Mouse (Mus musculus) CH12.LX (cell line): Measurements from ENCODE around the gene Krt82. TPM values are rescaled to one million over a fixed set of nuclear protein-coding genes. Genes with fewer than 3 reads are reported as not detected.

ENCODE experiments used
- DNase-seq: peaks from one replicate; pipeline ENCODE4 v3.0.0-alpha.2; 2013; ENCODE audit errors: extremely low read depth
- H3K27ac ChIP-seq: 2 replicates; pipeline ENCODE4 v1.5.1; 2012; ENCODE audit warnings: low read depth, mild to moderate bottlenecking, control low read depth, moderate library complexity; ENCODE audit not compliant: insufficient read depth
- H3K27me3 ChIP-seq: replicated peaks from 2 replicates; pipeline ENCODE3; 2012; ENCODE audit warnings: inconsistent platforms
- H3K36me3 ChIP-seq, 2 experiments: replicated peaks in 1 of 2; 2 replicates each; pipeline versions ENCODE3 to v1.6.1; 2012; ENCODE audit warnings: inconsistent platforms in 1 of 2, low read length in 1 of 2, mild to moderate bottlenecking in 1 of 2, mixed read lengths in 1 of 2, moderate library complexity in 1 of 2; ENCODE audit not compliant: control insufficient read depth in 1 of 2, insufficient read depth in 1 of 2
- H3K4me1 ChIP-seq, 2 experiments: 2 replicates each; pipeline ENCODE4 v1.6.1; 2012; ENCODE audit warnings: inconsistent platforms in 1 of 2, moderate library complexity in 1 of 2; ENCODE audit not compliant: insufficient read depth in 2 of 2, control insufficient read depth in 1 of 2
- H3K4me2 ChIP-seq: 2 replicates; pipeline ENCODE4 v1.6.1; 2012; ENCODE audit warnings: low read depth, mild to moderate bottlenecking, control low read depth; ENCODE audit not compliant: poor library complexity, insufficient read depth, severe bottlenecking
- H3K4me3 ChIP-seq, 3 experiments: fragments of 150-350 bp in 1 of 3; sonication (generic) in 1 of 3; replicated peaks in 1 of 3; 2 replicates each; pipeline versions ENCODE3 to v1.5.1; 2011 to 2012; ENCODE audit warnings: low read depth in 2 of 3, low read length in 2 of 3, mild to moderate bottlenecking in 2 of 3, moderate library complexity in 2 of 3, control low read depth in 1 of 3, improper control_type of control experiment in 1 of 3, inconsistent platforms in 1 of 3, mixed read lengths in 1 of 3; ENCODE audit not compliant: poor library complexity in 1 of 3
- H3K79me2 ChIP-seq: replicated peaks from 2 replicates; pipeline ENCODE4 v1.6.1; 2012; ENCODE audit warnings: mild to moderate bottlenecking, moderate library complexity; ENCODE audit not compliant: control insufficient read depth, poor library complexity, insufficient read depth, severe bottlenecking; ENCODE audit errors: extremely low read depth
- H3K9ac ChIP-seq: 2 replicates; pipeline ENCODE4 v1.6.1; 2012; ENCODE audit warnings: low read depth, mild to moderate bottlenecking, control low read depth, moderate library complexity; ENCODE audit not compliant: insufficient read depth
- H3K9me3 ChIP-seq: replicated peaks from 2 replicates; pipeline ENCODE3; 2012; ENCODE audit warnings: low read length, inconsistent platforms, mixed read lengths
- CHD2 ChIP-seq: IDR thresholded peaks from 2 replicates; pipeline ENCODE4 v1.6.1; 2011; ENCODE audit warnings: low read length, improper control_type of control experiment
- CTCF ChIP-seq, 2 experiments: IDR thresholded peaks in 1 of 2; conservative IDR thresholded peaks in 1 of 2; 2 replicates each; pipeline ENCODE4 v1.5.1; 2011 to 2012; ENCODE audit warnings: low read depth in 2 of 2, low read length in 2 of 2, improper control_type of control experiment in 1 of 2, inconsistent platforms in 1 of 2, mild to moderate bottlenecking in 1 of 2, moderate library complexity in 1 of 2
- ELF1 ChIP-seq: IDR thresholded peaks from 2 replicates; pipeline ENCODE4 v1.6.1; 2014; ENCODE audit warnings: low read depth, mild to moderate bottlenecking, inconsistent platforms, low read length, improper control_type of control experiment
- EP300 ChIP-seq: IDR thresholded peaks from 2 replicates; pipeline ENCODE4 v1.6.1; 2011; ENCODE audit warnings: low read length, improper control_type of control experiment
- GABPA ChIP-seq: IDR thresholded peaks from 2 replicates; pipeline ENCODE4 v1.6.1; 2012; ENCODE audit warnings: low read depth, low read length, improper control_type of control experiment, inconsistent platforms; ENCODE audit not compliant: insufficient replicate concordance
- JUN ChIP-seq: IDR thresholded peaks from 2 replicates; pipeline ENCODE4 v1.6.1; 2011; ENCODE audit warnings: low read depth, mild to moderate bottlenecking, low read length, improper control_type of control experiment, moderate library complexity; ENCODE audit not compliant: insufficient read depth
- MAZ ChIP-seq: IDR thresholded peaks from 2 replicates; pipeline ENCODE4 v1.6.1; 2012; ENCODE audit warnings: low read depth, mild to moderate bottlenecking, inconsistent platforms, low read length, improper control_type of control experiment, moderate library complexity
- MYC ChIP-seq: IDR thresholded peaks from 2 replicates; pipeline ENCODE4 v1.6.1; 2011; ENCODE audit warnings: low read depth, mild to moderate bottlenecking, improper control_type of control experiment, low read length
- PAX5 ChIP-seq: IDR thresholded peaks from 2 replicates; pipeline ENCODE4 v1.6.1; 2012; ENCODE audit warnings: low read length, inconsistent platforms, mixed read lengths
- POLR2A ChIP-seq: IDR thresholded peaks from 2 replicates; pipeline ENCODE4 v1.6.1; 2011; ENCODE audit warnings: low read depth, mild to moderate bottlenecking, improper control_type of control experiment, low read length
- POLR2AphosphoS2 ChIP-seq: IDR thresholded peaks from 2 replicates; pipeline ENCODE4 v1.6.1; 2011; ENCODE audit warnings: low read depth, low read length, improper control_type of control experiment
- RAD21 ChIP-seq: IDR thresholded peaks from 2 replicates; pipeline ENCODE4 v1.6.1; 2011; ENCODE audit warnings: low read depth, mild to moderate bottlenecking, low read length, improper control_type of control experiment, moderate library complexity
- RCOR1 ChIP-seq: conservative IDR thresholded peaks from 2 replicates; pipeline ENCODE4 v1.6.1; 2012; ENCODE audit warnings: low read depth, mild to moderate bottlenecking, inconsistent platforms, low read length, improper control_type of control experiment
- SMC3 ChIP-seq: IDR thresholded peaks from 2 replicates; pipeline ENCODE4 v1.6.1; 2011; ENCODE audit warnings: low read depth, low read length, improper control_type of control experiment
- TBP ChIP-seq: conservative IDR thresholded peaks from 2 replicates; pipeline ENCODE4 v1.6.1; 2011; ENCODE audit warnings: low read depth, low read length, improper control_type of control experiment
- UBTF ChIP-seq: IDR thresholded peaks from 2 replicates; pipeline ENCODE4 v1.6.1; 2012; ENCODE audit warnings: low read depth, mild to moderate bottlenecking, inconsistent platforms, low read length, improper control_type of control experiment, moderate library complexity
- dilution Hi-C: fragments of 300-500 bp; cut with MboI; formaldehyde crosslinking; loops from 2 replicates; pipeline ENCODE4 v1.14.3; 2020; ENCODE audit warnings: low sequenced_read_pairs; ENCODE audit not compliant: extremely low pct_unique_long_range_greater_than_20kb, extremely low pct_ligation_motif_present
- in situ Hi-C: fragments of 300-500 bp; cut with MboI; formaldehyde crosslinking; loops from 3 replicates; pipeline ENCODE4 v1.14.3; 2019; ENCODE audit warnings: low sequenced_read_pairs, low pct_ligation_motif_present, low pct_unique_long_range_greater_than_20kb, mixed read lengths
- polyA plus RNA-seq: library from polyadenylated mRNA; unstranded; fragments of >175 nt; gene quantifications from 2 replicates; pipeline ENCODE4 v1.2.1, GENCODE M21; 2012; ENCODE audit warnings: low read depth; ENCODE audit not compliant: insufficient read length
- total RNA-seq, 2 experiments: library from RNA; depleted of rRNA; stranded (reverse); fragments of 300-350 nt in 1 of 2; fragments of >200 nt in 1 of 2; gene quantifications; 2 replicates each; pipeline ENCODE4 v1.2.3; 2012 to 2014

The Krt82 gene
- total and polyA plus RNA-seq, 3 experiments = not detected

DNA sequence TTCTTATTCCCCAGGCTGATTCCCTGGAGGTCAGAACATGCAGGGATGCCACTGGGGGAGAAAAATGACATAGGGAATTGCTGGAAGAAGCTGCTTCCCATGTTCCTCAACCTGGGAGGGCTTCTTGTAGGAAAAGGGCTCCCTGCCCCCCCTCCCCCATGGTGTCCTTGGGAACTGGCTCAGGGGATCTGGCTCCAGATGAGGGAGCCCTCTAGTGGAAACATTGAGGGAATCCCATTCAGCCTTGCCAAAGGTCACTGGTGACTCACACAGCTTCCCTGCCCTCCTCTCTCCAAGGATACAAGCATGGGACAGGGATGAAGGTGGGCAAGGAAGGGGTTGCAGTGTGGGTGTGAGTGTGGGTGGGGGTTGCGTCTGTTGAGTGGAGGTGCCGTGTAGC is 53.3 kb downstream of the Krt82 start:
- Histone ChIP-seq H3K4me2 (no peak overlapping the region), H3K27me3 (peaks cover 92% of the 10 kb centered on the region), H3K27ac (no peak overlapping the region), H3K4me1 (no peaks in the 10 kb centered on the region), H3K36me3 (no peaks in the 10 kb centered on the region), H3K9ac (no peak overlapping the region), H3K79me2 (no peaks in the 10 kb centered on the region), H3K9me3 (no peaks in the 10 kb centered on the region), H3K4me3 (no peak overlapping the region)
- DNase-seq = peak; percentile 20
- dilution Hi-C loops (no loop called here), in situ Hi-C loops (loop anchor here (5.0 kb wide), 1 partner anchor 155 kb away; no protein-coding TSS in a partner anchor)
- TF ChIP-seq RAD21 (peak; percentile 35), SMC3 (peak; percentile 66), CTCF (conservative IDR thresholded peaks at IDR 0.05 in 1 of 2, IDR thresholded peaks at IDR 0.05 in 1 of 2; ENCODE audit: low read depth in 2 of 2, low read length in 2 of 2) (peak in 1 of 2 experiments; percentile 65; a peak in 2 of 4 replicates), JUN (no peak), CHD2 (no peak)

DNA sequence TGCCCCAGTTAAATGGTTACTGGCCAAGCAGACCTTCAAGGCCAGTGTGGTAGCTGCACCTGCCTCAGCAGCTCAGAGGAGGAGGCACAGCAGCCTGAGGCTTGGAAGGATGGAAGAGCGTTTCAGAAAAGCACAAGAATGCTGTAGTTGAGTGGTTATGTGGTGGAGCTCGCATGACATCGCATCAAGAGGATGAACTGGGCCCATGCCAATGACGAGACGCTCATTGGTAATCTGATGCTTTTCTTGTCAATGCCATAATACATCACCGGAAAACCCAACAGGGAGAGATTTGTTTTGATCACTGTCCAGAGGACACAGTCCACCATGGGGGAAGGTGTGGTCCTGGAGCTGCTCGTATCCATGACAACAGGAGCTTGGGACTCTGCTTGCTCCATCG is 55.2 kb downstream of the Krt82 start:
- no peak for DNase-seq
- no peak overlapping the region for H3K27ac ChIP-seq
- no peaks in the 10 kb centered on the region for H3K4me1 ChIP-seq
- no peaks in the 10 kb centered on the region for H3K79me2 ChIP-seq
- H3K9ac ChIP-seq = no peak overlapping the region
- dilution Hi-C loops (no loop called here), in situ Hi-C loops (loop anchor here (5.0 kb wide), 1 partner anchor 153 kb away; no protein-coding TSS in a partner anchor)
- H3K4me2 ChIP-seq = no peak overlapping the region
- H3K27me3 ChIP-seq = peaks cover 90% of the 10 kb centered on the region
- TF ChIP-seq PAX5 = no peak
- TF ChIP-seq UBTF = no peak
- TF ChIP-seq EP300 = no peak
- TF ChIP-seq RCOR1 = no peak
- no peak for TF ChIP-seq MYC
- no peak for TF ChIP-seq MAZ
- no peak for TF ChIP-seq SMC3
- no peak for TF ChIP-seq GABPA
- TF ChIP-seq POLR2AphosphoS2 = no peak
- no peak for TF ChIP-seq RAD21
- TF ChIP-seq POLR2A = no peak
- no peak for TF ChIP-seq ELF1
- no peak for TF ChIP-seq TBP
- no peaks in the 10 kb centered on the region for H3K9me3 ChIP-seq
- H3K36me3 ChIP-seq = no peaks in the 10 kb centered on the region
- no peak overlapping the region for H3K4me3 ChIP-seq
